Mouse (Mus musculus) heart, adult 2 months (tissue): ENCODE results near the gene Iqce. TPM values are rescaled to one million over a fixed set of nuclear protein-coding genes. Genes with fewer than 3 reads are reported as not detected.

Source experiments
- DNase-seq, 2 experiments: peaks; one replicate each; pipeline ENCODE4 v3.0.0; 2021
- H3K27ac ChIP-seq: fragments of 200-600 bp; 2 replicates; pipeline ENCODE4 v1.8.1; 2022
- H3K27me3 ChIP-seq: fragments of 200-500 bp; 2 replicates; pipeline ENCODE4 v1.6.1; 2012; ENCODE audit warnings: mild to moderate bottlenecking, low read length, inconsistent platforms, mixed read lengths; ENCODE audit not compliant: control insufficient read depth, insufficient read depth
- H3K36me3 ChIP-seq: fragments of 200-500 bp; 2 replicates; pipeline ENCODE4 v1.6.1; 2012; ENCODE audit warnings: low read length, inconsistent platforms; ENCODE audit not compliant: control insufficient read depth, insufficient read depth
- H3K4me1 ChIP-seq: fragments of 200-500 bp; 2 replicates; pipeline ENCODE4 v1.6.1; 2011; ENCODE audit warnings: low read length; ENCODE audit not compliant: control insufficient read depth, insufficient read depth
- H3K4me3 ChIP-seq: fragments of 200-600 bp; 2 replicates; pipeline ENCODE4 v1.8.1; 2022
- H3K79me2 ChIP-seq: fragments of 200-500 bp; replicated peaks from 2 replicates; pipeline ENCODE4 v1.6.1; 2012; ENCODE audit warnings: mild to moderate bottlenecking, inconsistent platforms, low read length, moderate library complexity, mixed read lengths; ENCODE audit not compliant: control insufficient read depth, insufficient read depth
- H3K9ac ChIP-seq: fragments of 200-500 bp; 2 replicates; pipeline ENCODE4 v1.6.1; 2012; ENCODE audit warnings: low read depth, mild to moderate bottlenecking, control low read depth, inconsistent platforms, low read length, mixed read lengths
- CTCF ChIP-seq: fragments of 200-600 bp; IDR thresholded peaks from 2 replicates; pipeline ENCODE4 v1.8.1; 2022; ENCODE audit warnings: antibody characterized with exemption, mild to moderate bottlenecking, moderate library complexity
- EP300 ChIP-seq: fragments of 200-500 bp; IDR thresholded peaks from 2 replicates; pipeline ENCODE4 v1.6.1; 2011; ENCODE audit warnings: low read depth, low read length, control low read depth; ENCODE audit not compliant: insufficient read depth
- POLR2A ChIP-seq: fragments of 200-500 bp; IDR thresholded peaks from 2 replicates; pipeline ENCODE4 v1.6.1; 2011; ENCODE audit warnings: mild to moderate bottlenecking, low read depth, low read length, control low read depth; ENCODE audit not compliant: insufficient read depth
- WGBS: fragments of 180-500 bp; shearing (Covaris S2); methylation state at CpG from one replicate; pipeline ENCODE4 v1.1.7; 2018; 5-methylcytosine and 5-hydroxymethylcytosine counted together
- intact Hi-C: fragments of 180-260 bp; cut with DNase I; formaldehyde crosslinking; loops from one replicate; pipeline ENCODE4 v1.15.1; 2025
- polyA plus RNA-seq: library from polyadenylated mRNA; depleted of rRNA; stranded (reverse); fragments of >200 nt; gene quantifications from 2 replicates; pipeline ENCODE4 v1.2.3, GENCODE M21; 2012
- total RNA-seq, 2 experiments: library from RNA; stranded (reverse); gene quantifications; 2 replicates each; pipeline ENCODE4 v1.2.3; 2021

Iqce gene
- total and polyA plus RNA-seq, 3 experiments, result 3.7 to 7.1 (median 5.8) TPM

- H3K27ac ChIP-seq, result no peak overlapping the region
- no peak for DNase-seq
These were observed 49.6 kb downstream of the Iqce start for GRCm38 (mm10) chr5:140652587-140652986.

GRCm38 (mm10) chr5:140651231-140651630 lies 50.9 kb downstream of the Iqce start:
- H3K36me3 ChIP-seq, result no peaks in the 10 kb centered on the region
- peaks cover 4% of the 10 kb centered on the region for H3K4me1 ChIP-seq
- H3K4me3 ChIP-seq, result no peak overlapping the region
- no peak for DNase-seq
- no peak for TF ChIP-seq EP300
- no peak for TF ChIP-seq POLR2A
- no peak for TF ChIP-seq CTCF
- 55% methylated on average over 11 of the region's 11 CpGs for WGBS
- no peaks in the 10 kb centered on the region for H3K27me3 ChIP-seq
- no peak overlapping the region for H3K9ac ChIP-seq
- H3K27ac ChIP-seq, result no peak overlapping the region
- intact Hi-C loops, result no loop called here
- no peaks in the 10 kb centered on the region for H3K79me2 ChIP-seq

More at GRCm38 (mm10) chr5:140652587-140652986, 49.6 kb downstream of the Iqce start:
- Histone ChIP-seq H3K4me1 (peaks cover 3% of the 10 kb centered on the region), H3K27me3 (no peaks in the 10 kb centered on the region), H3K4me3 (no peak overlapping the region), H3K36me3 (no peaks in the 10 kb centered on the region), H3K79me2 (no peaks in the 10 kb centered on the region), H3K9ac (no peak overlapping the region)
- intact Hi-C loops, result no loop called here
- TF ChIP-seq POLR2A (no peak), EP300 (no peak), CTCF (no peak)
- WGBS, result 20% methylated on average over 7 of the region's 7 CpGs

- no peaks in the 10 kb centered on the region for H3K36me3 ChIP-seq
- DNase-seq, result no peak
- 89% methylated on average over 7 of the region's 7 CpGs for WGBS
- no peaks in the 10 kb centered on the region for H3K27me3 ChIP-seq
- H3K4me3 ChIP-seq, result no peak overlapping the region
- no peak for TF ChIP-seq CTCF
- no peak for TF ChIP-seq POLR2A
- no peak for TF ChIP-seq EP300
- peaks cover 5% of the 10 kb centered on the region for H3K4me1 ChIP-seq
- no peak overlapping the region for H3K9ac ChIP-seq
- intact Hi-C loops, result loop anchor here (10.0 kb wide), 1 partner anchor 175 kb away; no protein-coding TSS in a partner anchor
- H3K79me2 ChIP-seq, result no peaks in the 10 kb centered on the region
- no peak overlapping the region for H3K27ac ChIP-seq
These were observed 52.2 kb downstream of the Iqce start for GRCm38 (mm10) chr5:140649881-140650414.

GRCm38 (mm10) chr5:140649101-140649667 lies 53.0 kb downstream of the Iqce start:
- Histone ChIP-seq H3K36me3 (no peaks in the 10 kb centered on the region), H3K27ac (no peak overlapping the region; the same call in 1 of the 2 replicates), H3K9ac (no peak overlapping the region), H3K79me2 (no peaks in the 10 kb centered on the region), H3K4me1 (peaks cover 7% of the 10 kb centered on the region), H3K4me3 (peak overlapping the region; percentile 52), H3K27me3 (no peaks in the 10 kb centered on the region)
- peak; percentile 96 to 97 for DNase-seq
- WGBS, result 12% methylated on average over 26 of the region's 26 CpGs
- intact Hi-C loops, result loop anchor here (10.0 kb wide), 1 partner anchor 176 kb away; no protein-coding TSS in a partner anchor
- 0 out of 2 replicates have a peak, but pooled peaks have one; percentile 20 for TF ChIP-seq POLR2A
- TF ChIP-seq CTCF, result no peak
- TF ChIP-seq EP300, result no peak

GRCm38 (mm10) chr5:140648519-140649100 lies 53.6 kb downstream of the Iqce start, which contains the start of gene Ttyh3:
Gene Ttyh3, minus strand, starts transcription at chr5:140649031.
- no peaks in the 10 kb centered on the region for H3K36me3 ChIP-seq
- no peaks in the 10 kb centered on the region for H3K79me2 ChIP-seq
- H3K27me3 ChIP-seq, result no peaks in the 10 kb centered on the region
- H3K27ac ChIP-seq, result peak within 1 kb of the TSS; percentile 88
- peak within 1 kb of the TSS; percentile 98 for H3K4me3 ChIP-seq
- peak within 1 kb of the TSS; percentile 92 for H3K9ac ChIP-seq
- WGBS, result 1% methylated on average over 62 of the region's 62 CpGs
- TF ChIP-seq CTCF (peak; percentile 25), POLR2A (no peak)
- no peak for DNase-seq
- H3K4me1 ChIP-seq, result peaks cover 7% of the 10 kb centered on the region
- intact Hi-C loops, result loop anchor here (10.0 kb wide), 1 partner anchor 176 kb away; no protein-coding TSS in a partner anchor
